Mouse (Mus musculus): ENCODE measurements around the gene Scn11a. TPM values are rescaled to one million over a fixed set of nuclear protein-coding genes. Genes with fewer than 3 reads are reported as not detected.
A peak's percentile ranks its signal among the peaks of the same experiment; 100 is the strongest.

Scn11a gene
- polyA plus RNA-seq, 1 experiment: 0.03 TPM

DNA sequence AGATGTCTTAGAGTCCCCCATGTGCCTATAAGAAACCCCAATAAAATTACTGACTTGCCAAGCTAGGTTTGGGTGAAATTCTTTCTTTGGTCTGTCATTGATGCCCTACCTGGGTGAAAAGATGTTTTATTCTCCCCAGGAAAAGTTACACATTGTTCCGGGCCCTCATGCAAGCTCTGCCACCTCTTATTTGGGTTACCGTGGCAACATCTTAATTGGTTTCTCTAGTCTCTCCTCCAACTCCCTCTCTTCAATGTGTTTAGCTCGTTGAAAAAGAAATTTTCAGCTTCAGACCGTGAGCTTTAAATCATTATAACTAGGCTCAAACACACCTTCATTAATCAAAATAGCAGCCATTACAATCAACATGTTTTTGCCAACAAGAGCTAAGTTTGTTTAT, 28.5 kb downstream of the Scn11a start:
- TF ChIP-seq POLR2A (IDR thresholded peaks at IDR 0.05; ENCODE audit: low read depth, low read length) (no peak), CTCF (conservative IDR thresholded peaks at IDR 0.05; ENCODE audit: insufficient read depth, insufficient read length, low read depth, low read length) (no peak)
- H3K27ac ChIP-seq (ENCODE audit: insufficient read depth, low read depth, low read length): no peak overlapping the region
- no peaks in the 10 kb centered on the region for H3K36me3 ChIP-seq (ENCODE audit: control insufficient read depth, insufficient read depth, low read length)
- H3K4me1 ChIP-seq (ENCODE audit: control insufficient read depth, insufficient read depth, low read length): no peaks in the 10 kb centered on the region
- H3K4me3 ChIP-seq (ENCODE audit: insufficient read depth, low read depth, low read length): no peak overlapping the region
- WGBS: 65% methylated on average over 4 of the region's 4 CpGs
- no peak for DNase-seq
- no peaks in the 10 kb centered on the region for H3K27me3 ChIP-seq (replicated peaks; ENCODE audit: control insufficient read depth, insufficient read depth, low read length)

GRCm38 (mm10) chr9:119795254-119795912, 29.9 kb downstream of the Scn11a start:
- no peaks in the 10 kb centered on the region for H3K4me1 ChIP-seq (ENCODE audit: control insufficient read depth, insufficient read depth, low read length)
- WGBS: 85% methylated on average over 15 of the region's 15 CpGs

GRCm38 (mm10) chr9:119794470-119794869, 30.8 kb downstream of the Scn11a start:
- Histone ChIP-seq H3K4me1 (ENCODE audit: control insufficient read depth, insufficient read depth, low read length) (no peaks in the 10 kb centered on the region), H3K27ac (ENCODE audit: insufficient read depth, low read depth, low read length) (no peak overlapping the region), H3K36me3 (ENCODE audit: control insufficient read depth, insufficient read depth, low read length) (no peaks in the 10 kb centered on the region), H3K27me3 (replicated peaks; ENCODE audit: control insufficient read depth, insufficient read depth, low read length) (no peaks in the 10 kb centered on the region), H3K4me3 (ENCODE audit: insufficient read depth, low read depth, low read length) (no peak overlapping the region)
- WGBS: 53% methylated on average over 4 of the region's 4 CpGs
- TF ChIP-seq CTCF (conservative IDR thresholded peaks at IDR 0.05; ENCODE audit: insufficient read depth, insufficient read length, low read depth, low read length) (no peak), POLR2A (IDR thresholded peaks at IDR 0.05; ENCODE audit: low read depth, low read length) (no peak)
- no peak for DNase-seq

More at GRCm38 (mm10) chr9:119795254-119795912, 29.9 kb downstream of the Scn11a start:
- Histone ChIP-seq H3K27me3 (replicated peaks; ENCODE audit: control insufficient read depth, insufficient read depth, low read length) (no peaks in the 10 kb centered on the region), H3K36me3 (ENCODE audit: control insufficient read depth, insufficient read depth, low read length) (no peaks in the 10 kb centered on the region), H3K4me3 (ENCODE audit: insufficient read depth, low read depth, low read length) (no peak overlapping the region), H3K27ac (ENCODE audit: insufficient read depth, low read depth, low read length) (no peak overlapping the region)
- TF ChIP-seq POLR2A (IDR thresholded peaks at IDR 0.05; ENCODE audit: low read depth, low read length): no peak
- no peak for TF ChIP-seq CTCF (conservative IDR thresholded peaks at IDR 0.05; ENCODE audit: insufficient read depth, insufficient read length, low read depth, low read length)
- no peak for DNase-seq

GRCm38 (mm10) chr9:119792505-119792904, 32.8 kb downstream of the Scn11a start:
- 52% methylated on average over 9 of the region's 9 CpGs for WGBS
- Histone ChIP-seq H3K27me3 (replicated peaks; ENCODE audit: control insufficient read depth, insufficient read depth, low read length) (no peaks in the 10 kb centered on the region), H3K36me3 (ENCODE audit: control insufficient read depth, insufficient read depth, low read length) (no peaks in the 10 kb centered on the region), H3K4me3 (ENCODE audit: insufficient read depth, low read depth, low read length) (no peak overlapping the region), H3K4me1 (ENCODE audit: control insufficient read depth, insufficient read depth, low read length) (no peaks in the 10 kb centered on the region), H3K27ac (ENCODE audit: insufficient read depth, low read depth, low read length) (no peak overlapping the region)
- peak; percentile 9 for DNase-seq
- TF ChIP-seq POLR2A (IDR thresholded peaks at IDR 0.05; ENCODE audit: low read depth, low read length) (no peak), CTCF (conservative IDR thresholded peaks at IDR 0.05; ENCODE audit: insufficient read depth, insufficient read length, low read depth, low read length) (no peak; the same call in 1 of the 2 replicates)

DNA sequence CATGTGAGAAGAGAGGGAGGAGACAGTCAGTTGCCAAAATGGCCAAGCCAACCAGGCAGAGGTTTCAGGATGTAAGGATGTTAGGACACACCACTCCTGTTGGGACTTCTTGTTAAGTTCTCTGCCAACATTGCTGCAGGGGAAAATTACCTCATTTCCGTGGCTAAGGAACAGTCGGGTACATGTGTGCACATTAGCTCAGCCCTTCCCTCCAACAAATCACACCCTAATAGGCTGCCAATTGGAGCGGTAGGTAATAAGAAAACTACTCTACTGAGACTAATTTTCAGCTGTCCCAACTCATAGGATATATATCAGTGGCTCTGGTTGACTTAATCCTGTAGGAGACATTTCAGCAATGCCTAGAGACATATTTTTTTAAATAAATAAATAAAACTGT, 44.4 kb downstream of the Scn11a start:
- H3K4me1 ChIP-seq (ENCODE audit: control insufficient read depth, insufficient read depth, low read length): no peaks in the 10 kb centered on the region
- WGBS: 38% methylated on average over 3 of the region's 3 CpGs
- no peak overlapping the region for H3K27ac ChIP-seq (ENCODE audit: insufficient read depth, low read depth, low read length)
- no peak overlapping the region for H3K4me3 ChIP-seq (ENCODE audit: insufficient read depth, low read depth, low read length)
- H3K36me3 ChIP-seq (ENCODE audit: control insufficient read depth, insufficient read depth, low read length): no peaks in the 10 kb centered on the region
- H3K27me3 ChIP-seq (replicated peaks; ENCODE audit: control insufficient read depth, insufficient read depth, low read length): no peaks in the 10 kb centered on the region
- TF ChIP-seq CTCF (conservative IDR thresholded peaks at IDR 0.05; ENCODE audit: insufficient read depth, insufficient read length, low read depth, low read length) (no peak), POLR2A (IDR thresholded peaks at IDR 0.05; ENCODE audit: low read depth, low read length) (no peak)
- DNase-seq: no peak

GRCm38 (mm10) chr9:119776661-119777060, 48.6 kb downstream of the Scn11a start:
- Histone ChIP-seq H3K4me1 (ENCODE audit: control insufficient read depth, insufficient read depth, low read length) (no peaks in the 10 kb centered on the region), H3K36me3 (ENCODE audit: control insufficient read depth, insufficient read depth, low read length) (no peaks in the 10 kb centered on the region), H3K27me3 (replicated peaks; ENCODE audit: control insufficient read depth, insufficient read depth, low read length) (no peaks in the 10 kb centered on the region), H3K27ac (ENCODE audit: insufficient read depth, low read depth, low read length) (no peak overlapping the region), H3K4me3 (ENCODE audit: insufficient read depth, low read depth, low read length) (no peak overlapping the region)
- 53% methylated on average over 7 of the region's 7 CpGs for WGBS
- TF ChIP-seq POLR2A (IDR thresholded peaks at IDR 0.05; ENCODE audit: low read depth, low read length): no peak
- no peak for TF ChIP-seq CTCF (conservative IDR thresholded peaks at IDR 0.05; ENCODE audit: insufficient read depth, insufficient read length, low read depth, low read length)
- DNase-seq: peak; percentile 60

GRCm38 (mm10) chr9:119768585-119768984, 56.7 kb downstream of the Scn11a start:
- DNase-seq: peak; percentile 38
- no peaks in the 10 kb centered on the region for H3K4me1 ChIP-seq (ENCODE audit: control insufficient read depth, insufficient read depth, low read length)
- WGBS: 44% methylated on average over 7 of the region's 7 CpGs
- TF ChIP-seq CTCF (conservative IDR thresholded peaks at IDR 0.05; ENCODE audit: insufficient read depth, insufficient read length, low read depth, low read length) (peak; percentile 50), POLR2A (IDR thresholded peaks at IDR 0.05; ENCODE audit: low read depth, low read length) (no peak)
- H3K36me3 ChIP-seq (ENCODE audit: control insufficient read depth, insufficient read depth, low read length): no peaks in the 10 kb centered on the region
- H3K27me3 ChIP-seq (replicated peaks; ENCODE audit: control insufficient read depth, insufficient read depth, low read length): no peaks in the 10 kb centered on the region
- H3K27ac ChIP-seq (ENCODE audit: insufficient read depth, low read depth, low read length): no peak overlapping the region
- no peak overlapping the region for H3K4me3 ChIP-seq (ENCODE audit: insufficient read depth, low read depth, low read length)
